Mouse (Mus musculus) midbrain, embryonic 11.5 days (tissue): Measurements from ENCODE around the gene Dusp1. TPM values are rescaled to one million over a fixed set of nuclear protein-coding genes. Genes with fewer than 3 reads are reported as not detected.

Experiments used
- ATAC-seq: fragments of 200-750 bp; cut with Nextera tagmentation; 2 replicates; pipeline ENCODE4 v1.8.0; 2017; ENCODE audit warnings: moderate TSS enrichment, moderate library complexity; ENCODE audit not compliant: low FRiP score
- DNase-seq: peaks from one replicate; pipeline ENCODE4 v3.0.0; 2015; ENCODE audit warnings: low spot score; ENCODE audit errors: missing footprints
- H3K27ac ChIP-seq: fragments of 300-500 bp; sonication (generic); 2 replicates; pipeline ENCODE4 v1.5.1; 2014; ENCODE audit warnings: low read depth, low read length
- H3K27me3 ChIP-seq: fragments of 300-500 bp; sonication (generic); 2 replicates; pipeline ENCODE4 v1.6.1; 2014; ENCODE audit warnings: mild to moderate bottlenecking, low read length, moderate library complexity, mixed read lengths; ENCODE audit not compliant: control insufficient read depth, insufficient read depth
- H3K36me3 ChIP-seq: fragments of 300-500 bp; sonication (generic); 2 replicates; pipeline ENCODE4 v1.6.1; 2014; ENCODE audit warnings: mild to moderate bottlenecking, low read length, moderate library complexity, mixed read lengths; ENCODE audit not compliant: control insufficient read depth, insufficient read depth
- H3K4me1 ChIP-seq: fragments of 300-500 bp; sonication (generic); 2 replicates; pipeline ENCODE4 v1.6.1; 2014; ENCODE audit warnings: low read length; ENCODE audit not compliant: control insufficient read depth, insufficient read depth
- H3K4me2 ChIP-seq: fragments of 300-500 bp; sonication (generic); 2 replicates; pipeline ENCODE4 v1.6.1; 2014; ENCODE audit warnings: mild to moderate bottlenecking, moderate library complexity
- H3K4me3 ChIP-seq: fragments of 300-500 bp; sonication (generic); 2 replicates; pipeline ENCODE4 v1.5.1; 2014; ENCODE audit warnings: low read depth, low read length
- H3K9ac ChIP-seq: fragments of 300-500 bp; sonication (generic); 2 replicates; pipeline ENCODE4 v1.6.1; 2014; ENCODE audit warnings: low read length
- H3K9me3 ChIP-seq: fragments of 300-500 bp; sonication (generic); 2 replicates; pipeline ENCODE4 v1.6.1; 2016; ENCODE audit warnings: low read length; ENCODE audit not compliant: control insufficient read depth
- WGBS: fragments of 180-500 bp; shearing (Covaris S2); extraction: QIAGEN DNeasy Blood & Tissue Kit; methylation state at CpG from one replicate; pipeline ENCODE4 v1.1.7; 2014; 5-methylcytosine and 5-hydroxymethylcytosine counted together
- polyA plus RNA-seq: library from polyadenylated mRNA; unstranded; fragments of >200 nt; fragmentation: Nextera tagmentation; extraction: Ambion mirVana; gene quantifications from 2 replicates; pipeline ENCODE4 v1.2.1, GENCODE M21; 2014

The Dusp1 gene
- polyA plus RNA-seq, 1 experiment from 2014 or later = 30.2 TPM

DNA sequence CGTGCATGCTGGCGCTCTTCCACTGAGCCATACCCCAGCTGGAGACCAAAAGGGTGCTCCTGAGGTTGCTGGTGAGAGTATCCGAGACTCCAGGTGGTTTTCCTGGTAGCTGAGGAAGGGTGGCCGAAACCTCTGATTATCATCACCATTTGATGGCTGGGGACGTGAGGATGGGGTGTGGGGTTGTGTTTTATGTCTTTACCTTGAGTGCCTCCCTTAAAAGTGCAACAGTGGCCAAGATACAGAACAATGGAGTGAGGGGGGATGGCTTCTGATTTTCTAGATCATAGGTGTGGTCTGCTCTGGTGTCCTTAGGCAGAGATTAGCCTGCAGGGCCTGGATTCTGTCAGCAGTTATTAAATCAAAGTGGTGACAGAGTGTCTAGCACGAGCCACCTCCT lies 17.5 kb upstream of the Dusp1 start:
- WGBS = 90% methylated on average over 6 of the region's 6 CpGs
- Histone ChIP-seq H3K9ac (no peak overlapping the region), H3K27ac (no peak overlapping the region), H3K27me3 (no peaks in the 10 kb centered on the region), H3K4me1 (no peaks in the 10 kb centered on the region), H3K4me2 (no peak overlapping the region), H3K4me3 (no peak overlapping the region), H3K9me3 (no peaks in the 10 kb centered on the region), H3K36me3 (no peaks in the 10 kb centered on the region)
- DNase-seq (no peak), ATAC-seq (no peak)

DNA sequence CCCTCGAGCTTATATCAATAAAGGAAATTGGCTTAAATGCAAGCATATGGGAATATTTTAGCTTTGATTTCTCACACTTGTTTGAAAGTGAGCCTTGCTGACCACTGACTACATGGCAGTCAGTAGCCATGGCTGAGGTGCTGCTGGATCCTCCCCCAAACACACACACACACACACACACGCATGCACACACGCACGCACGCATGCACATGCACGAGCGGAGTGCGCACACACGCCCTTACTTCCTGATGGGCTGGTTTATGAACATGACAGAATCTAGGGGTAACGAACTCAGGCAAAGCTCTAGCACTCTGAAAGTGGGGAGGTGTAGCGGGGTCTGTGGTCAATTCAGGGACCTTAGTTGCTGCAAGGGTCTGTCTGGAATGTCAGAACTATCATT lies 16.8 kb upstream of the Dusp1 start:
- no peaks in the 10 kb centered on the region for H3K36me3 ChIP-seq
- ATAC-seq (no peak), DNase-seq (no peak)
- H3K27ac ChIP-seq = no peak overlapping the region
- no peaks in the 10 kb centered on the region for H3K27me3 ChIP-seq
- no peak overlapping the region for H3K4me2 ChIP-seq
- no peak overlapping the region for H3K9ac ChIP-seq
- 96% methylated on average over 11 of the region's 11 CpGs for WGBS
- no peaks in the 10 kb centered on the region for H3K9me3 ChIP-seq
- H3K4me1 ChIP-seq = no peaks in the 10 kb centered on the region
- no peak overlapping the region for H3K4me3 ChIP-seq

DNA sequence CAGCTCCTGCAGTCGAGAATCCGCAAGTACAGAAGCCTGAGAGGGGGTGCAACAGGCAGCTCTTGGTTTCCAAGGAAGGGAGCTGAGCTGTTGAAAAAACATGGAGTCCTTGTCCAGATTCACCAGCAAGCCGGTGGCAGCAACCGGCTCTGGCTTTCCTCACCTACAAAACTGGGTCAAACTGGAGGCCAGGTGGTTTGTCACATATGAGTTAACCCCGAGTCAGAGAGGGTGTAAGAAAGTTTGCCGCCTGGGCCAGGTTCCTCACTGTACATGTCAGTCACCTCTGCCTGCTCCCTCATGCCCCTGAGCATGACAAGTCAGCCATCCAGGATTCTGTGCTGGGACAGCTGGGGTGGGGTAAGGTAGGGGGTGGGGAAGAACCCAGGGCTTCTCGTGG lies 16.2 kb upstream of the Dusp1 start:
- 90% methylated on average over 7 of the region's 7 CpGs for WGBS
- Histone ChIP-seq H3K27me3 (no peaks in the 10 kb centered on the region), H3K36me3 (no peaks in the 10 kb centered on the region), H3K9ac (no peak overlapping the region), H3K4me2 (no peak overlapping the region), H3K27ac (no peak overlapping the region), H3K9me3 (no peaks in the 10 kb centered on the region), H3K4me1 (no peaks in the 10 kb centered on the region), H3K4me3 (no peak overlapping the region)
- no peak for DNase-seq
- no peak for ATAC-seq

DNA sequence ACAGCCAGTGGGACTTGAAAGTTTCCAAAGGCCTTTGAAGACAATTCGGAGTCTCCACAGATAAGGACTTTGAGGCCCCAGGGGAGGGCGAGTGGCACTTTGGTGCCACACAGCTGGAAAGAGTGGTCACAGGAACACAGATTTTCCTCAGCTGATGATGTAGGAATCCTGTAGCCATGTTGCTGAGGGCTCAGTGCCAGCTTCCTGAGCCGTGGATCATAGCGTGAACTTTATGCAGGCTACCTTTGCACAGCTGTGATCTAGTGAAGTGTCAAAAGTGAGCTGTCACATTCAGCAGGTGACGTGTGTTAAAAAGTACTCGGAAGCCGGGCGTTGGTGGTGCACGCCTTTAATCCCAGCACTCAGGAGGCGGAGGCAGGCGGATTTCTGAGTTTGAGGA lies 15.4 kb upstream of the Dusp1 start:
- no peak for ATAC-seq
- H3K9ac ChIP-seq = no peak overlapping the region
- H3K4me3 ChIP-seq = no peak overlapping the region
- H3K9me3 ChIP-seq = no peaks in the 10 kb centered on the region
- H3K27ac ChIP-seq = no peak overlapping the region
- H3K4me2 ChIP-seq = no peak overlapping the region
- H3K27me3 ChIP-seq = no peaks in the 10 kb centered on the region
- peak; percentile 6 for DNase-seq
- 93% methylated on average over 11 of the region's 11 CpGs for WGBS
- no peaks in the 10 kb centered on the region for H3K4me1 ChIP-seq
- no peaks in the 10 kb centered on the region for H3K36me3 ChIP-seq

DNA sequence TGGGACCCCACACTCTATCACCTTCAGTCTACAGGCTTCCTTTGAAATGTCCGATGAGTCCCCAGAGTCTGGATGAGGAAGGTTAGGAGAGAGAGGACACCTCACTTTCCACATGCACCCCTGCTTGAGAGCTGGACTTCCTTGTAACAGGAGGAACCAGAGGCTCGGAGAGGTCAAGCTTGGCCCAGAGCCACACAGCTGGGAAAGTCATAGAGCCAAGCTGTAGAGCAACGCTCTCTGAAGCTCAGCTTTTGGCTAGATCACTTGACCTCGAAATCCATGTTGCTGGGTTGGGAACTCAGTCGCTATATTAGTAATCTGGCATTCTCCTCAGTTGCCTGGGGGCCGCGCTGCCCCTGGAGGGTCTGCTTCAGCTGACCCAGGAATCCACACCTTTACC lies 14.9 kb upstream of the Dusp1 start:
- Histone ChIP-seq H3K27ac (no peak overlapping the region), H3K27me3 (no peaks in the 10 kb centered on the region), H3K4me1 (no peaks in the 10 kb centered on the region), H3K36me3 (no peaks in the 10 kb centered on the region), H3K4me3 (no peak overlapping the region), H3K9ac (no peak overlapping the region), H3K9me3 (no peaks in the 10 kb centered on the region), H3K4me2 (no peak overlapping the region)
- WGBS = 94% methylated on average over 7 of the region's 7 CpGs
- DNase-seq (peak; percentile 31), ATAC-seq (no peak)

DNA sequence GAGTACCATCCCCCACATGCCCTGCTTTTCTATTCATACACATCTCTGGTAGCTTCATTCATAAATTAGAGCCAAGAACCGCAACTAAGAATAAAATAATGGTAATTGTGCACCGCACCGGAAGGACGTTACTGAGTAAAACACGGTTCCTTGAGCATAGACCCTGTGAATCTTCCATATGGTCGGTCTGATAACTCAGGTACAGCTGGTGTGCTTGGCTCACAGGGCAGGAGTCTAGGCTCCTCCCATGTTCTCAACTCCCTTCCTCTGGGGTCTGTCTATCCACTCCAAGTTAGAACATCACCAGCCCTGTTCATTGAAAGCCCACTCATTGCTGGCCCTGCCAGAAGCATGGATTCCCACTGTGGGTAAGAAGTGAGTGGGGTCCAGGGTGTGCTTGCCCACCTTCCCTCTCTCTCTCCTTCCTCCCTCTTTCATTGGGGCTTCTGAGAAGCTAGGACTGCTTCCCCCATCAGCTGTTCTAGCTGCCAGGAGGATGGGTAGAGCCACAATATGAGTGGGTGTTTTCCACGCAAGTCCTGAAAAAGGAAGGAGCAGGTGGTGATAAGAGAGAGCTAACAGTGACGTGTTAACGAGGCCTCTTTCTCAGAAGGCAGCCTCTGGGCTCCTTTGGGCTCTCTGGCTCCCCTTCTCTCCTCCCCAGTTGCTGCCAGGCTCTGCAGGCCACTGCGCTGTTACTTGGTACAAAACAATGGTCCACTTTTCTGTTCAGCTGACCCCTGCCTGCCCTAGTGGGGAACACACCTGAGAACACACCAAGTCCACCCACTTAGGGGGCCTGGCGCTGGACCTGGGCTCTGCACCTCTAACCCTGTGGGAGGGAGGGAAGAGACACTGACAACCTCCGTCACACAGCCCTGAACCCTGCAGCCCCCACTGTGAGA lies 14.1 kb upstream of the Dusp1 start:
- H3K4me2 ChIP-seq = no peak overlapping the region
- no peaks in the 10 kb centered on the region for H3K4me1 ChIP-seq
- ATAC-seq = no peak
- H3K36me3 ChIP-seq = no peaks in the 10 kb centered on the region
- H3K27me3 ChIP-seq = no peaks in the 10 kb centered on the region
- no peak overlapping the region for H3K27ac ChIP-seq
- no peaks in the 10 kb centered on the region for H3K9me3 ChIP-seq
- no peak for DNase-seq
- 89% methylated on average over 12 of the region's 12 CpGs for WGBS
- H3K9ac ChIP-seq = no peak overlapping the region
- H3K4me3 ChIP-seq = no peak overlapping the region

DNA sequence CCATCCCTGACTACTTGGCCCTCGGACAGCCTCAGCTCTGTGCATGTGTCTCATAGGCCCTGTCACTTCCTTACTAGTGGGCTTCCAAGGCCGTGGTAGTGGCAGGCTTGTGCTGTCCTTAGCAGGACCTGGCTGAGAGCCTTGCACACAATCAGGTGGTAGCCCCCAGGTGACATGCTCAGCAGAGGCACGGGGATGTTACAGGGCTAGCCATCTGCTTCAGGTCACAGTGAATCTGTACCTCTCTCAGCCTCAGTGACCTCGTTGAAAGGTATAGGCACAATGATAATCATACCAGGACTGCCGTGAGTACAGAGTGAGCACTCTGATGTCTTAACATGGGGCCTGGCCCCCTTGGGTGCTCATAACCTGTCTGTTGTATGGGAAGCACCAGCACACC lies 12.8 kb upstream of the Dusp1 start:
- no peaks in the 10 kb centered on the region for H3K36me3 ChIP-seq

DNA sequence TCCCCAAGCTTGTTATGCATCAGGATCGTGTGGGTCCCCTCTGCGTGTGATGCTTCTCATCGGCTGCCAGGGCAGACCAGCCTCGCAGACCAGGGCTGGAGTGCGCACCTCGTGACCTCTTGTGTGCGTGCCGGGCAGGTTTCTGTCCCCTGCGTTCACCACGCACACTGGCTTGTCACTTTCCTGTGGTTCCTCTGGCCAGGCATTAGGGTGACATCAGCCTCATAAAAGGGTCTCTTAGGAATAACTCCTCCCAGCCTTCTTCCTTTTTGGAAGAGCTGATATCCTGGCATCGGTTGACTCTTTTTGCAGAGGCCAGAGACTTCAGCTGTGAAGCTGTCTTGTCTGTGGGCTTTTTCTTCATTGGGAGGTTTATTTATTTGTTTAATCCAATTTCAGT lies 12.2 kb upstream of the Dusp1 start:
- H3K9ac ChIP-seq = no peak overlapping the region
- H3K27ac ChIP-seq = no peak overlapping the region
- H3K27me3 ChIP-seq = no peaks in the 10 kb centered on the region
- no peaks in the 10 kb centered on the region for H3K4me1 ChIP-seq
- no peak overlapping the region for H3K4me3 ChIP-seq
- no peak overlapping the region for H3K4me2 ChIP-seq
- ATAC-seq (no peak), DNase-seq (no peak)
- H3K36me3 ChIP-seq = no peaks in the 10 kb centered on the region
- H3K9me3 ChIP-seq = no peaks in the 10 kb centered on the region
- WGBS = 89% methylated on average over 11 of the region's 11 CpGs

More for the DNA sequence above, 12.8 kb upstream of the Dusp1 start:
- 90% methylated on average over 5 of the region's 5 CpGs for WGBS
- no peak overlapping the region for H3K4me2 ChIP-seq
- H3K4me3 ChIP-seq = no peak overlapping the region
- DNase-seq (no peak), ATAC-seq (no peak)
- H3K9ac ChIP-seq = no peak overlapping the region
- H3K27me3 ChIP-seq = no peaks in the 10 kb centered on the region
- H3K4me1 ChIP-seq = no peaks in the 10 kb centered on the region
- no peaks in the 10 kb centered on the region for H3K9me3 ChIP-seq
- no peak overlapping the region for H3K27ac ChIP-seq

DNA sequence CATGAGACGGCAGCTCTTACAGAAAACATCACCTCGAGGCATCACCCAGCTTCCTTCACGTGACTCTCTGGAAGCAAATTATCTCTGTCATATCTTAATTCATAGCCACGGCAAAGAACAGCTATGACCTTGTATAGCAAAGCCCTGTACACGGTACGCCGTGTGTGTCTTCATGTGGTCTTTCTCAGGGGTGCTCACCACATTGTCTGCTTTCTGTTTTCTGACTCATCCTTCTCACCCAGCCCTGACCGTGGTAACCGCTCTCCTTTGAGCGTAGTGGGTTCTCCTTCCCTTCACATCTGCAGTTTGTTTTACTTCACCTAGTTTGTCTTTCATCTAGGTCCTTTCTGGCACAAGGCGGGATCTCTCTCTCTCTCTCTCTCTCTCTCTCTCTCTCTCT lies 10.3 kb upstream of the Dusp1 start:
- H3K4me1 ChIP-seq = no peaks in the 10 kb centered on the region
- H3K4me2 ChIP-seq = no peak overlapping the region
- WGBS = 96% methylated on average over 11 of the region's 11 CpGs
- H3K27ac ChIP-seq = no peak overlapping the region
- H3K9me3 ChIP-seq = no peaks in the 10 kb centered on the region
- peaks cover 7% of the 10 kb centered on the region; the same call in 1 of the 2 replicates for H3K36me3 ChIP-seq
- H3K27me3 ChIP-seq = no peaks in the 10 kb centered on the region
- no peak for ATAC-seq
- DNase-seq = no peak
- H3K4me3 ChIP-seq = no peak overlapping the region
- no peak overlapping the region for H3K9ac ChIP-seq
